Mouse (Mus musculus): ENCODE results near the gene B9d2.
A peak's percentile ranks its signal among the peaks of the same experiment; 100 is the strongest.
"Not testable (repeated sequence)": the region's sequence is repeated elsewhere in the genome, so short reads cannot be mapped to it uniquely, and the experiment has no call there.

The B9d2 gene

DNA sequence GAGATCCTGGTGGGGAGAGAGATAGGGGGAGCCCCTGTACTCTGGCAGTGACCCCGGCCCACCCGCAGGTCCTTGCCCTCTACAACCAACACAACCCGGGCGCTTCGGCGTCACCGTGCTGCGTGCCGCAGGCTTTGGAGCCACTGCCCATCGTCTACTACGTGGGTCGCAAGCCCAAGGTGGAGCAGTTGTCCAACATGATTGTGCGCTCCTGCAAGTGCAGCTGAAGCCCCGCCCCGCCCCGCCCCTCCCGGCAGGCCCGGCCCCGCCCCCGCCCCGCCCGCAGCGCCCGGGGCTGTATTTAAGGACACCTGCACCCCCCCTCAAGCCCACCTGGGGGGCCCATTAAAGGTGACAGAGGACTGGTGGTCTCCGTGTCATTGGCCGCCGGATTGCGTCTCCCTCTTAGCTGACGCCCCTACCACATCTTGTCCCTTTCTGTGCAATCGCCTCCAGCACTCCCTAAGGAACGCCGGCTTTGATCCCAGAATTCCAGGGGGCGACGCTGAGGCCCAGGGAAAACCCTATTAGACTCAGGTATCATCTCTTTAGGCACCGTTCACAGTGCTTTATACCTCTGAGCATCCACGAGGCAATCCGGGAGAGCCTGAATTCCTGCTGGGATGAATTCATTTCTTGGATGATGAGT lies 24.3 kb downstream of the B9d2 start:
- no peak for DNase-seq (ENCODE audit: low spot score)

DNA sequence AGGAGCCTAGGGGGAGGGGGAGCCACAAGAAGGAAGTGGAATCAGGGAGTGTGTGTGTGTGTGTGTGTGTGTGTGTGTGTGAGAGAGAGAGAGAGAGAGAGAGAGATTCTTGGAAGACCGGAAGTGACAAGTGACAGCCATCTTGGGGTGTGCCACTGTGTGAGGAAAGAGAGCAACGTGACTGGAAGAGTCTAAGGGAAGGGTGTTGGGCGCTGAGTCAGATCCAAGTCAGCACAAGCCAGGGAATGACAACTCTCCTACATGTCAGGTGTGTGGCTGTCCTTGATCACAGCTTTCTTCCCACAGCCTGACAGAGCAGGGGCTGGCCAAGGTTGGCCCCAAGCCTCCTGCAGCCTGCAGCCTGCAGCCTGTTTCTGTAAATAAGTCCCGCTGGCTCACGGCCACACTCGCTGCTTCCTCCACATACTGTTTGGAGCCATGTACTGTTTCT lies 25.2 kb downstream of the B9d2 start:
- no peak for DNase-seq (ENCODE audit: low spot score)

DNA sequence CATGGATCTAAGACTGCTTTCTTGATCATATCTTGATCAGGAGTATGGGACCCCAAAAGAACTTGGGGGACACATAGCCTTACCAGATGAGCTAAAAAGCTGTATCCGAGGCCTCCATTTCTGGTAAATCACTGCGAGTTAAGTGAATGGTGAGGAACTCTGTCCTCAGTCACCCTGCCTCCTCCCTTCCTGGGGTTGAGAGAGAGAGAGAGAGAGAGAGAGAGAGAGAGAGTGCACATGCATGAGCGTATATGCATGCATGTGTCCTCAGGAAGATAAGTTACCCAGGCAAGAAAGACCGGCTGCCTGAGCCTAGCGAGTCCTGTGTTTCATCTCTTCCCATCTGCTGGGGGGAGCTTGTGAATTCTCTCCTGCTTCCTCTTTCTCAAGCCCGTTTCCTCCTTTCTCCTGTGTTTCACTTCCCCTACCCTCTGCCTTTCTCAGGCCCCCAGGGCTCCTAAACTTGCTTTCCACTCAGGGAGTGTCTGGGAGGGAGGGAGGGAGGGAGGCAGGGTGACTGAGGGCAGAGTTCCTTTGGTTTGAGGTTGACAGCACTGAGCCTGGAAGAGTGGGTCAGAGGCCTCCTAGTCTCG lies 26.1 kb downstream of the B9d2 start:
- DNase-seq (ENCODE audit: low spot score) = no peak

DNA sequence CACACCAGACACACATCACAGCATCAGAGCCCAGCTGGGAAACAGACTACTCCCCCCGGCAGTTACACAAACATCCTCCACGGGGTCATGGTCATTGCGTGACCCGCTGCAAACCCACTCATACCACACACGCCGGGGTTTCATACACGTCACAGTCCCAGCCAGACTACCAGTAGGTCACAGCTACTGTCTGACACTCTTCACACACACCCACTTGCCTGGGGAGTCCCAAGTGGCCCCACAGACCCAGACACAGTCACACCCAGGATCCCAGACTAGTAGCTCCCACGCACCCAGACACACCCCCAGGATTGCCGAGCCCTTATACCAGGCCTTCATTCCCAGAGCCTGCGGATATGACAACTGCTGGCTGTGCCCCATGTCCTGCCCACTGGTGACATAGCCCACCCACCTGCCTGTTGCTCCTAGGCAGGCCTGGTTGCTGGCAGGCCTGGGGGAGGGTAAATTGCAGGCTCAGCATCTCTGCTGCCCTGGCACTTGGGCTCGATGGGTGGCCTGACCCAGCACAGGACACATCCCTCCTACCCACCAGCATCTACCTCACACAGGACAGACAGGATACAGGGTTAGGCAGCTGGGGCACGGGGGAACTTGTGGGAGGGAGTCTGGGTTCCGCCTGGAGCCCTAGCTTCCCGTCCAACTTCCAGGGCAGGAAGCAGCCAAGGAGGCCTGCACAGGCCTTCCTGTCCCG lies 27.2 kb downstream of the B9d2 start:
- peak; percentile 15 for DNase-seq (ENCODE audit: low spot score)

DNA sequence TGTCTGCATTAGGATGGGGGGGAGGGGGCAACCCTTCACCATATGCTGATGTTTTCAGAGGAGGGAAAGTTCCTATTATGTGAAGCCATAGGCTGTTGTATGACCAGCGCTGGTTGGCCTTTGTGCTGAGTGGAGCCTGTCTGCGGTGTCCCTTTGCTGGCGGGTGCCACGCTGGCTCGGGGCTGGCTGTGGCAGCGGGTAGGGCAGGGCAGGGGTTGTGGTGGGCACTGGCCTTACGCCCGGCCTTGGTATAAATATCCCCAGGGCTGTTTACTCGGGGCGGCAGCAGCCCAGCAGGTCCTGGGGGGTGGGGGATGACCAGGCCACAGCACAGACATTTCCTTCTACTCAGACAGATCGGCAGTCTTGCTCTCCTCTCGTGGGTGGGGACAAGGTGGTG lies 29.4 kb downstream of the B9d2 start:
- DNase-seq (ENCODE audit: low spot score) = no peak

DNA sequence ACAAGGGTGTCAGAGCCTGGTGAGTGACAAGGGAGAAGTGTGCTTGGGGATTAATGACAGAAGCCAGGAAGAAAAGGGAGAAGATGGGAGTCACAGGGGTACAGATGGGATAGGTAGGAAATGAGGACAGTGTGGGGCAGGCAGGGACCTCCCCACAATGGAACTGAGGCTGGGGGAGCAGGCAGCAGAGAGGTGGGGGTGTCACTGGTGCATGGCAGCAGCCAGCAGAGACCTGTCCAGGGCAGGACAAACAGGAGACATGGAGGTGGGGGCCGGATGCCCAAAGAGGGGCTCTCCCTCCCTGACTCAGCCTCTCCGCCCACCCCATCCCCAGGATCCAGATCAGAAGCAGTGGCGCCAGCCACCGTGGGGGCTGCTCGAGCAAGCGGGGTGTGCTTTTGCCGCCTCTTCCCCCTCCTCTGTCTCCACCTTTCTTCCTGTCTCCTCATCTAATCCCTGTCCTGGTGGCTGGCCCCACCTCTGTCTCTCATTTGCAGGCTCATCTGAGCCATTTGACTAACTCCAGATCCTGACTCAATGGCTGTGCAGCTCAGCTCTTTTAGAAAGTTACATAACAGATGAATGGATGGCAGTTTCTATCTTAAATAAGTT lies 30.0 kb downstream of the B9d2 start:
- DNase-seq (ENCODE audit: low spot score) = no peak

DNA sequence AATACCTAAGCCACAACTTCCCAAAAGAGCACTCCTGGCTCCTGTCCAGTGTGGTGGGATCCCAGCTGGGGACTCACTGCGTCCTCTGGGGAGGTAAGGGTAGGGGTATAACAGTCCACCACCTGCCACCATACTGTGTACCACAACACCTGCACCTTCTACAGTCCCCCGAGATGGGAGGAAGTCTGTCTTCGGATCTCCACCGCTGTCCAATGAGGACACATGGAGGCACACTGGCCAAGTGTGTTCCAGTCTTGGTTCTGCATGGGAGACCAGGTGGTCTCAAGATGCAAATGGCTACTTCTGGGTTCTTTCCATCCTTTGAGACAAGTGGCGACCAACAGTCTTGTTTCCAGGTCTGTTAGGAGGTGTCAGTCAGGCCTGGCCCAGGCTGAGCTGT lies 30.6 kb downstream of the B9d2 start:
- no peak for DNase-seq (ENCODE audit: low spot score)

DNA sequence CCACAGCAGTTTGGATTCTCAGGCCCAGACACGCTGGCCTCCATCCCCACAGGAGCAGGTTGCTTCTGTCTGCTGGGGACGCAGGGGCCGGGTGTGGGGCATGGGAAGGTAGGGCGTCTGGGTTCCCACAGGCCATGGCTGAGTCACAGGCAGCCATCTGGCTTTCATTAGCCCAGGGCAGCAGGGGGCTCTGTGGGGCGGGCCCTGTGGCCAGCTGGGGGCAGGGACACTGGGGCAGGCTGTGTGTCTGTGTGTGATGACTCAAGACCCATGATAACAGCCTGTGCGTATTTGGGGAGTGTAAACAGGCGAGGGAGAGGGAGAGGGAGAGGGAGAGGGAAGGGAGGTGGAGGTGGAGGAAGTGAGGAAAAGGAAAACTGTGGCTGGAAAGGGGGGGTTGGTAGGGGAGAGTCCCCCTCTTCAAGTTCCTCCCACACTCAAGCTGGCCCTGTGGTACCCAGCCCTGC lies 31.2 kb downstream of the B9d2 start:
- no peak for DNase-seq (ENCODE audit: low spot score)

DNA sequence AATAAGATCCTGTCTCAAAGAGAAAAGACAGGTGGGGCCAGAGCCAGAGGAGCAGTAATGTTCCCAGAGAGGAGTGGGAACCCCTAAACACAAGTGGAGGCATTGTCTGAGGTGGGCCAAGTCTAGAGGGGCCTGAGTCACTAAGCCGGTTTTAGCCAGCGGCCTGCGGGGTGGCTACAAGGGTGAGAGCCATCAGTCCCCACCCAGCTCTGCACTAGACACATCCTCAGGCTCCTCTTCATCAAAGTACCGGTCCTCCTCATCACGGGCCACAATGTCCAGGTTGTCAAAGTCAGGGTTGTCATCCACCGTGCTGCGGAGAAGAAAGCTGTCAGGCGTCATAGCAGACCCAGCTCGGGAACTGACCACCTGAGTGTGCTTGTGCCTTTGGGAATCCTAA lies 32.2 kb downstream of the B9d2 start:
- DNase-seq (ENCODE audit: low spot score) = no peak

DNA sequence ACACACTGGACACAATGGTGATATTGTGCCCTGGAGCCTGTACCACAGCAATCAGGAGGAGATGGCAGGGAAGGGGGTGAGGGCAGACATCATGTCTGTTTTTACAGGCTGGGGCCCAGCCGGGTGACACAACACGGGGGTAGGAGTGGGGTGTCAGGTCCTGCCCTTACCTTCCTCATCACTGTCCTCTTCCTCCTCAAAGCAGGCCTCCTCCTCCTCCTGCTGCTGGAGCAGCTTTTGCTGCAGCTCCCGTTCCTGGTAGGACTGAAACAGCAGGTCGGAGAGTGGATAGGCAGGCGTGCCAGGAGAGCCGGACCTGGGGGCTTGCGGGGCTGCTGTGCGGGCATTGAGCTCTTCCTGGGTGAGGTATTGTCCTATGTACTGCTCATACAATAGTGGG lies 34.0 kb downstream of the B9d2 start:
- DNase-seq (ENCODE audit: low spot score) = no peak

DNA sequence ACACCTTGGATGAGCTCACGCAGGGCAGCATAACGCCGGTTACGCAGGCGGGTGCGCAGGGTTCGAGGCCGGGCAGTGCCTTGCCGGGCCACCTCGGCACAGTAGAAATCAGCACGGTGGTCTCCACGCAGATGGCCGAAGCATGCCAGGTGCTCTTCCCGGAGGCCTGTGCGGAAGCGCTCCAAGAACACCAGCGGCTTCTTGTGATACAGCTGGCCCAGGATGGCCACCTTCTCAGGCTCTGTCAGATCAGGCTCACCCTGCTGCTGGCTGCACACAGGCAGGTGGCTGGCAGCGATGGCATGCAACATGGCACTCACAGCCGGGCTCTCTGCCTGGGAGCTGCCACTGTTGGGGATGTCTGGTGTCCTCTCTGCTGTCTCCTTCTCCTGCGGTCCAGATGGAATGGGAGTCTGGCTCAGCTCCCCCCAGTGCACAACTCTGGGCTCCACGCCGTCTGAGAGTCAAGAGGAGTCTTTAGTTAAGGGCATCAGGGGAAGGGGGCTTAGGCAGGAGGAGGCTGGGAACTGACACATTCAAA lies 35.2 kb downstream of the B9d2 start:
- DNase-seq (ENCODE audit: low spot score) = no peak

DNA sequence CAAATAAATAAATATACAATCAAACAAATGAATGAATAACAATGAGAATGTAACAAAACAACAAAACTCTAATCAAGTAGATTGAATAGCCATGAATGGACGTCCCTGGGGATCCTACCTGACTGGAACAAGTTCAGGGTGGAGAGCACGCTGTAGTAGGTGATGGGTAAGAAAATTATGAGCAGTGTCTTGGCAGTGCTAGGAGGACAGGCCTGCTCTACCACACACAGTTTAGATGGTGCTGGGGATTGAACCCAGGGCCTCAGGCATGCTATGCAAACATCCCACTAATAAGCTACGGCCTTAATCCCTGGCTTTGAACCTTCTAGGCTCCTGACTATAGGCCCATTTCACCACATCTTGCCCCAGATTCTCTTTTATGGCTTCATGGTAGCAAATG lies 36.9 kb downstream of the B9d2 start:
- no peak for DNase-seq (ENCODE audit: low spot score)

DNA sequence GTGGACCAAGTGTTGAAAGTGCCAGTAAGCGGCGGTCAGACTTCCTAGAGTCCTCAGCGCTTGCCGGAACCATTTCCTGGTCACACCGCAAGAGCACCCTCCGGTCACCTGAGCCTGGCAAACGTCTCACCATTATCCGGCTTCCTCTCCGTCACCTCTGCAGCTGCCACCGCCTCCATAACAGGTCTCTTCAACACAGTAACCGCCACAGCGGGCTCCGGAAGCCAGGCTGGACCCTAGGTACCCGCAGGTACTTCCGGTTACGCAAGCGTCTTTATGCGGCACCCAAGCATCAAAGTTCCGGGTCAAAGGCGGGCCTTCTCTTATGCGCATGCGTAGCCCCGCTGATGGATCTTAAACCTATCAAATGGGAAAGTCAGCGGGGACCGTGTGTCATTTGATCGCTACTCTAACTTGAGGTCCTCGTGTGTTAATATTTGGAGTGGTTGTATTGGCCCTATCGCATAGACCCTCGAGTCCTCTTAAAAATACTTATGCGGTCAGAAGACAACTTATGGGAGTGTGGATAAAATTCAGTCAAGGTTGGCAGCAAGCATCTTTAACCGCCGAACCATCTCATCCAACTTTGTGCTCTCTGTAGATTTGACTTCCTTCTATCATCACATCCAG lies 38.3 kb downstream of the B9d2 start, which contains the start of gene Ccdc97:
Gene Ccdc97 (minus strand): TSS at position 301 of the 630 bp plus-strand sequence.
- DNase-seq (ENCODE audit: low spot score) = peak; percentile 93

DNA sequence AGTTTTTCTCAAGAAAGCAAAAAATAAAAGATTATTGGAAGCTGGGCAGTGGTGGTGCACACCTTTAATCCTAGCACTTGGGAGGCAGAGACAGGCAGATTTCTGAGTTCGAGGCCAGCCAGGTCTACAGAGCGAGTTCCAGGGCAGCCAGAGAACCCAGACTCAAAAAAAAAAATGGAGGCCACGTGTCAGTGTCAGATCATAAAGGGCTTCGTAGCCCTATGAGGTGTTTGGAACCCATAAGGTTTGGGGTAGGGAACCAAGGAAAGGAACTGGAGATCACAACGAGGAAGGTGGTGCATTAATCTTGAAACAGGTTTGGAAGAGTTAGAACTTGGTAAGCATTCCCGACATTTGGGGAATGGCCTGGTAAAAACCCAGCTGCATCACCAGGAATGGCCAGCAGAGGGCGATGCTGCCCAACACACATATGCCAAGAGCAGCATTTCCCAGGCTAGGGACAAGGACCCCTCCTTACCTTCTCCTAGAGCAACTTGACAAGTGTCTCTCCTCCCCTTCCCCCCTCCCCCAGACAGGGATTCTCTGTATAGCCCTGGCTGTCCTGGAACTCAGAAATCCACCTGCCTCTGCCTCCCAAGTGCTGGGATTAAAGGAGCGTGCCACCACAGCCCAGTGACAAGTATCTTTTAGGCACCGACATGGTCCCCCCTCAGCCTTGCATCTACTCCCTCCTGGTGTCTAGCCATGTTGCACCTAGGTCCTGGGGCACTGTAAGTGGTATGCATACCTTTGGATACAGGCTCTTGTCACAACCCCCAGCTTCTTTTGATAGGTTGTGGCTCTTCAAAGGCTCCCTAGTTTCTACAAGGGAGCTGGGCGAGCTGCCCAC lies 39.4 kb downstream of the B9d2 start:
- DNase-seq (ENCODE audit: low spot score) = peak; percentile 38

DNA sequence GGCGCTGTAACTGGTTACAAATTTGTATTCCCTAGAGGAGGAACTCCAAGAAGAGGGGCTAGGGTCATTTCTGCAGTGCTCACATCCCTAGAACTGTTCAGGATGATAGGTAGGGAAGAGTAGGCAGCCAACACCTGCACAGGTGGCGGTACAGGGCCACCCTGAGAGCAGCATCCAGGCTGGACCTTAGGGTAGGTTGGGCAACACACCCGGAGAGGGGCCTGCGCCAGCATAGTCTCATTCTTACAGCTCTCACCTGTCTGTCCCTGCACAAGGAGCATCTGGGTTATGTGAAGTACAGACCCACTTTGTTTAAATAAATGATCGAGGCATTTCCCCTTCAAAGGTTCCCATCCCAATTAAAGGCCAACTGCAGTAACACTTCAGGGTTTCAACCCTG lies 40.2 kb downstream of the B9d2 start:
- no peak for DNase-seq (ENCODE audit: low spot score)

DNA sequence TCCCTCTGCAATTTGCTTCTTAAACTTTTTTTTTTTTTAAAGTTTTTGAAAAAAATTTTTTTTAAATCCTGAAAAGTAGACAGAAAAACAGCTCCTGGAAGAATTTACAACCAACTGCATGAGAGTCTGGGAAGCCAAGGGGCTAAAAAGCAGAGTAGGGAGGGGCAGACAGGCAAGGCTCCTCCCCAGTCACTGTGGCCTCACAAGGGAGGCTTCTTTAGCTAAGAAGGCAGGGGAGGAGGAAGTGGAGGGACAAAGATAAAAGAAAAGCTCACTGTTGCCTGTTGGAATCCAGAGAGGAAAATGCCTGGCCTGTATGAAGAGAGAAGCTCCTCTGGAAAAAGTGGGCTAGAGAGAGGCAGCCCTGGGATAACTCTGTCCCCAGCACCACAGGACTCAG lies 41.2 kb downstream of the B9d2 start:
- DNase-seq (ENCODE audit: low spot score) = not testable (repeated sequence)

DNA sequence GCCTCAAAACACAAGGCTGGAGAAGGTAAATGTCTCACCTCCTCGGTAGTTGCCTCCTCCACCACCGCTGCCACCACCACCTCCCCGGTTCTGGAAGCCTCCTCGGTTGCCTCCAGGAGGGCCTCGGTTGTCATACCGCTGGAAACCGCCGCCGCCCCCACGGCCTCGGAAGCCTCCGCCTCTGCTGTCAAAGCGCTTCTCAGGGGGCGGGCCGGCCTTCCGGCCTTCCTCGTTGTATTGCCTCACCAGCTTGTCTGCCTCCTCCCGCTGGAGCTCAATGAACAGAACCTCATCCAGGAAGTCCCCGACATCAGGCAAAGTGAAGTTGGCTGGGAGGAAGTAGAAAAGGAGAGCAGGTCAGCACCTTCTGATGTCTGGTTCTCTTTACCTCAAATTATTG lies 45.3 kb downstream of the B9d2 start:
- DNase-seq (ENCODE audit: low spot score) = no peak

DNA sequence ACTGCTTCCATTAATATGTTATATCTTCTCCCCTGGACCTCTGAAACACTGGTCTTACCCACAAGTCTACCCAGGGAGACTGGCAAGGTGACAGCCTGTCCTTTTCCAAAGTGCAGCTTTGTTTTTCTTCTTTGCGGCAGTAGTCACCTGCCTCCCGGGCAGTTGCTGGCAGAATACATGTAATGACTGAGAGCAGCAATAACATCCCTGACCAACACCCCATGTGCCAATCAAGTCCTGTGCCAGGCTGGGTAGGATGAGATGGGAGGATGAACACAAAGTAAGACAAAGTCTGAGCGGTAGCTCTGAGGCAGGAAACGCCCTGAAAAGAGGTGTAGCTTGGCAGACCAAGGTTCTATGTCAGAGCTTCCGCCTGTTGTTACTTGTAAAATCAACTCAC lies 47.2 kb downstream of the B9d2 start:
- DNase-seq (ENCODE audit: low spot score) = no peak

DNA sequence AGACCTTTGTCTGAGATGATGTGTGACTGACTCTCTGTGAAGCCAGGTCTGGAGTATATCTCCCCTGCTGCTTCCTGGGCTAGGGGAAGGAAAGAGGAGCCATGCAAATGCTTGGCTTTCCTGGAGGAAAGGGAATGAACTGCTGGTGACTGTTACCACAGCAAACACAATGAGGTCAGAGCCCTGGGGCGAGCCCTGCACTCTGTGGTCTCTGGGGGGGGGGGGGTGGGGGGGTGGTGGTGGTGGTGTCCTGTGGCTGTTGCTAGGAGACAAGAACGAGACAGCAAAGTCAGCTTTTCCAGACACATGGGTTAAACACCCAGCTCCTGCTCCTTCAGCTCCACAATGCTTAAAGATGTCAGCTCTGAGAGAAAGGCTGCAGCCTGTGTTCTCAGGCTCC lies 48.8 kb downstream of the B9d2 start:
- DNase-seq (ENCODE audit: low spot score) = no peak

DNA sequence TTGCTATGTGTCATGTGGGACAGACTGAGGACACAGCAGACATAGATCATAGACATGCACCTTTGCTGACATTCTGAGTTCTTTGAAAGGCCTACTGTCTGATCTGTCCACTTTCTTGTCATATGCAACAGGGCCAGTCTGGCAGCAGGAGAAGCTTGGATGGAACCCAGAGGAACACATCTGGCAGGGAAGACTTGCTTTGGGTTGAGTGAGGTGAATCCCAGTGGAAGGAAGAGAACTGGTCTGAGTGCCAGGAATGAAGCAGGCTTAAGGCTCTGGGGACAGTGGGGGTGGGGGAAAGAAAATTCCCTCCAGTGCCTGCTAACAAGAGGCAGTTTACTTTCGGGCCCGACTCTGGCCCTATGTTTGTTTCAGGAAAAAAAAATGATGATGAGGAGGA lies 49.3 kb downstream of the B9d2 start:
- DNase-seq (ENCODE audit: low spot score) = no peak

Data from T-cell, adult 2 months (primary cell).